Mouse (Mus musculus): Measurements from ENCODE around the gene Kazn. TPM values are rescaled to one million over a fixed set of nuclear protein-coding genes. Genes with fewer than 3 reads are reported as not detected.

Gene Kazn
- total and polyA plus RNA-seq, 2 experiments from 2014 or later = 25.6 to 70.2 TPM

DNA sequence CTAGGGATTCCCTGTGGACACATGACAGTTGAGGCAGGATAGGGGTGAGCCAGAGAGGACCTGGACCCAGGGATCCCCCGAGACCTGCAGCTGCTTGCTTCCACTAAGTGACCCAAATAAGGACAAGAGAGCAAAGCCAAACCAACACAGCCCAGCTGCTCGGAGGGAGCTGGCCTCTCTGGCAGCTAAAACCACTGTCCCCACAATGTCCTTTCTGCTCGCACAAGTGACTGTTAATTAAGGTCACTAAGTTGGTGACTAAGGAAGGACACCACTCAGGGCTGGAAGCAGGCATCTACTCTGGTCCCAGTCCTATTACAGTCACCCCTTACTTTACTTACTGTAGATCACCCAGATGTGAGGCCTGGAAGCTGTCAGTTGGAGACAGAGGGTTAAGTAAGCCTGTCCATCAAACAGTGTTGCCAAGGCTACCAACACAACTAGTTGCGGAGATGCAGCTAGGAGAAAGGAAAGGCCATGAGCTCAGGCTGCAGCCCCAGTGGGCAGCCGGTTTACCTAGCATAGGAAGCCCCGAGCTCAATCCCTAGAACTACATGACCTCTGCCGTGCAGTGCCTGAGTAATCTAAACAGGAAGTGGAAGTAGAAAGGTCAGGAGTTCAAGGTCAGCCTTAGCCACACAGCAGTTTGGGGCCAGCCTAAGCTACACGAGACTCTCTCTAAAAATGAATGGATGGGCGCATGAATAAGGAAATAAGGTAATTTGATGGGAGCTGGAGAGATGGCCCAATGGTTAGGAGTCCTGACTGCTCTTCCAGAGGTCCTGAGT, 185.3 kb downstream of the Kazn start:
- H3K4me2 ChIP-seq (ENCODE audit: low read depth, low read length, poor library complexity, severe bottlenecking) = no peak overlapping the region
- DNase-seq (ENCODE audit: low spot score) = no peak
- H3K9me3 ChIP-seq (ENCODE audit: low read length) = no peaks in the 10 kb centered on the region
- no peaks in the 10 kb centered on the region for H3K4me1 ChIP-seq (ENCODE audit: insufficient read depth, low read length)
- no peak for TF ChIP-seq CTCF (IDR thresholded peaks at IDR 0.05)
- no peak for ATAC-seq (ENCODE audit: low FRiP score)
- no peak overlapping the region for H3K4me3 ChIP-seq (ENCODE audit: low read depth, low read length)
- H3K9ac ChIP-seq (replicated peaks; ENCODE audit: low read length, poor library complexity, severe bottlenecking) = no peak overlapping the region
- H3K27ac ChIP-seq (ENCODE audit: low read depth, low read length) = no peak overlapping the region
- no peaks in the 10 kb centered on the region for H3K36me3 ChIP-seq (ENCODE audit: insufficient read depth, low read length)
- H3K27me3 ChIP-seq (ENCODE audit: insufficient read depth, low read length) = no peaks in the 10 kb centered on the region
- 48% methylated on average over 9 of the region's 9 CpGs for WGBS

DNA sequence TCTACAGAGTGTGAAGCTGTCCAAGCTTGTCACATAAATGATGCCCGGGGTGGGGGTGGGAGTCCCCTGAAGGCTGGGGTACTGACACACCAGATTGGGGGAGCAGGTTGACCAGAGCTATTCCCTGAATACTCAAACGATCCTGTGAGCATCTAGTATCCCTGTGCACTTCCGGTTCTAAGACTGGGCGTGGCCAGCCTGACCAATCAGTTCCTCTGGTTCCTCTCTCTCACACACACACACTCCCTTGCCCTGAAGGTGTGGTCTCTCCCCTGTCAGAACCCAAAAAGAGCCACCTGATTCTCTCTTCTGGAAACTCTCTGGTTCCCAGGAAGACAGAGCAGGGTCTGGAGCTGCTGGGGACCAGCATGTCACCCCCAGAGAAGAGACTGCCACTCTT, 185.9 kb downstream of the Kazn start:
- Histone ChIP-seq H3K9ac (replicated peaks; ENCODE audit: low read length, poor library complexity, severe bottlenecking) (no peak overlapping the region), H3K27ac (ENCODE audit: low read depth, low read length) (no peak overlapping the region), H3K27me3 (ENCODE audit: insufficient read depth, low read length) (no peaks in the 10 kb centered on the region), H3K9me3 (ENCODE audit: low read length) (no peaks in the 10 kb centered on the region), H3K4me3 (ENCODE audit: low read depth, low read length) (no peak overlapping the region), H3K4me2 (ENCODE audit: low read depth, low read length, poor library complexity, severe bottlenecking) (no peak overlapping the region), H3K4me1 (ENCODE audit: insufficient read depth, low read length) (no peaks in the 10 kb centered on the region), H3K36me3 (ENCODE audit: insufficient read depth, low read length) (no peaks in the 10 kb centered on the region)
- TF ChIP-seq CTCF (IDR thresholded peaks at IDR 0.05) = no peak
- ATAC-seq (ENCODE audit: low FRiP score) = no peak
- 67% methylated on average over 4 of the region's 4 CpGs for WGBS
- DNase-seq (ENCODE audit: low spot score) = no peak

DNA sequence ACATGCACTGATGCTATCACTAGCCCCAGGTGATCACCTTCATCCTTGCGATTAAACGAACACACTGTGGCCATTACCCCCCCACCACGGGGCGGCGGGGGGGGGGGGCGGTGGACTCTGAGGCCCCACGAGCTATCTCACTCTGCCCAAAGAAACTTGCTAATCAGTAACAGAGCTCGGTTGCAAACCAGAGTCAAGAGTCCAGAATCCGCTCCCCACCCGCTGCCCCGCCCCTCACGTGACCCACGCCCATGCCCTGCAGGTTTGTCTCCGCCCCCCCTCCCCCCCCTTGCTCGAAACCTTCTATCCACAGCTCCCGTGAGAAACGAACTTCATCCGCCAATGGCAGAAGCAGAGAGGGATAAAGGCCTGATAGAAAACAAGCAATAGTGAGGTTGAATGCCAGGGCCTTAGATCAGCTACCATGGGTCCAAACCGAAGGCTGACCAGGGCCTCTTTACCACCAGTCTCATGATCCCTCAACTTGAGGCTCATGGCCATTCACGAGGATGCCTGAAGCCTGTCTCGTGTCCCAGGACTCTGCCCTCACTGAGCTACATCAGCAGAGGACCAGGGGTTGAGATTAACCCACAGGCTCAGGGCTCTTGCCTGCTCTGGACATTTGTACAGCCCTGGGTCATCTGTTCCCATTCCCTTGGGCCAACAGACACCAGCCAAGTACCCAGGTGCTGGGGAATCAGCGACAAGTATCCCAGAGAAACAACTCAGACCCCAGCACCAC, 186.6 kb downstream of the Kazn start:
- H3K9me3 ChIP-seq (ENCODE audit: low read length) = no peaks in the 10 kb centered on the region
- TF ChIP-seq CTCF (IDR thresholded peaks at IDR 0.05) = no peak
- 57% methylated on average over 22 of the region's 22 CpGs for WGBS
- no peak overlapping the region for H3K9ac ChIP-seq (replicated peaks; ENCODE audit: low read length, poor library complexity, severe bottlenecking)
- no peak overlapping the region for H3K4me3 ChIP-seq (ENCODE audit: low read depth, low read length)
- no peaks in the 10 kb centered on the region for H3K27me3 ChIP-seq (ENCODE audit: insufficient read depth, low read length)
- DNase-seq (ENCODE audit: low spot score) = no peak
- no peak overlapping the region for H3K4me2 ChIP-seq (ENCODE audit: low read depth, low read length, poor library complexity, severe bottlenecking)
- H3K27ac ChIP-seq (ENCODE audit: low read depth, low read length) = no peak overlapping the region
- no peaks in the 10 kb centered on the region for H3K36me3 ChIP-seq (ENCODE audit: insufficient read depth, low read length)
- no peak for ATAC-seq (ENCODE audit: low FRiP score)
- no peaks in the 10 kb centered on the region for H3K4me1 ChIP-seq (ENCODE audit: insufficient read depth, low read length)

Other genes with a start within 250 kb of the Kazn start
- 3.6 and 5.6 TPM in 2 replicates for gene Fhad1, start 224.3 kb downstream of the Kazn start, total RNA-seq (2014; rRNA removed)
- gene Fhad1, start 224.3 kb downstream of the Kazn start, polyA plus RNA-seq (2015; fragmentation: Nextera tagmentation; extraction: Ambion mirVana) = 6.6 and 7.2 TPM in 2 replicates
- gene Tmem51, start 155.1 kb downstream of the Kazn start, total RNA-seq (2014; rRNA removed) = 5.9 and 7.1 TPM in 2 replicates
- 7.9 and 9.4 TPM in 2 replicates for gene Tmem51, start 155.1 kb downstream of the Kazn start, polyA plus RNA-seq (2015; fragmentation: Nextera tagmentation; extraction: Ambion mirVana)

Measured in midbrain, postnatal 0 days (tissue).